Mouse (Mus musculus) yolk sac, embryonic 10.5 days (tissue): ENCODE results near the gene Spdl1.
A peak's percentile ranks its signal among the peaks of the same experiment; 100 is the strongest.

Experiments used
- DNase-seq: peaks from one replicate; pipeline ENCODE4 v3.0.0-alpha.2; 2017; ENCODE audit warnings: low spot score

The Spdl1 gene

GRCm38 (mm10) chr11:34833318-34834086 is at the start of gene Spdl1:
Gene Spdl1 (minus strand): TSS chr11:34833641.
- peak; percentile 94 for DNase-seq

- no peak for DNase-seq
These were observed 48.1 kb upstream of the Spdl1 start for GRCm38 (mm10) chr11:34881528-34881927.

- DNase-seq: no peak
These were observed 46.2 kb upstream of the Spdl1 start for GRCm38 (mm10) chr11:34879678-34880077.

GRCm38 (mm10) chr11:34873861-34874260 is 40.4 kb upstream of the Spdl1 start:
- no peak for DNase-seq

GRCm38 (mm10) chr11:34872432-34872831 is 39.0 kb upstream of the Spdl1 start:
- DNase-seq: no peak

- DNase-seq: no peak
These were observed 38.5 kb upstream of the Spdl1 start for GRCm38 (mm10) chr11:34871991-34872390.

GRCm38 (mm10) chr11:34871456-34871855 is 38.0 kb upstream of the Spdl1 start:
- no peak for DNase-seq

GRCm38 (mm10) chr11:34868626-34869025 is 35.2 kb upstream of the Spdl1 start:
- DNase-seq: no peak

- DNase-seq: no peak
These were observed 32.4 kb upstream of the Spdl1 start for GRCm38 (mm10) chr11:34865741-34866270.

- DNase-seq: no peak
These were observed 31.7 kb upstream of the Spdl1 start for GRCm38 (mm10) chr11:34865181-34865580.

- no peak for DNase-seq
These were observed 23.2 kb upstream of the Spdl1 start for GRCm38 (mm10) chr11:34856652-34857051.

GRCm38 (mm10) chr11:34846268-34846652 is 12.8 kb upstream of the Spdl1 start:
- no peak for DNase-seq

GRCm38 (mm10) chr11:34845567-34846267 is 12.3 kb upstream of the Spdl1 start:
- peak; percentile 48 for DNase-seq

GRCm38 (mm10) chr11:34843517-34843916 is 10.1 kb upstream of the Spdl1 start:
- no peak for DNase-seq

- DNase-seq: no peak
These were observed 6.8 kb upstream of the Spdl1 start for GRCm38 (mm10) chr11:34840283-34840682.

GRCm38 (mm10) chr11:34839051-34839450 is 5.6 kb upstream of the Spdl1 start:
- DNase-seq: no peak

GRCm38 (mm10) chr11:34836272-34836671 is 2.8 kb upstream of the Spdl1 start:
- no peak for DNase-seq

GRCm38 (mm10) chr11:34832678-34833077 is 763 bp downstream of the Spdl1 start:
- DNase-seq: no peak

- no peak for DNase-seq
These were observed 5.6 kb downstream of the Spdl1 start for GRCm38 (mm10) chr11:34827803-34828202.

GRCm38 (mm10) chr11:34826940-34827339 is 6.5 kb downstream of the Spdl1 start:
- DNase-seq: no peak

GRCm38 (mm10) chr11:34824791-34825190 is 8.7 kb downstream of the Spdl1 start:
- DNase-seq: no peak

GRCm38 (mm10) chr11:34814767-34815166 is 18.7 kb downstream of the Spdl1 start:
- DNase-seq: no peak

GRCm38 (mm10) chr11:34814319-34814718 is 19.1 kb downstream of the Spdl1 start:
- no peak for DNase-seq
